Mouse (Mus musculus) cortical plate, adult 2 months (tissue): ENCODE measurements around the gene Ccdc163.

ENCODE experiments used
- CTCF ChIP-seq: fragments of 200-500 bp; IDR thresholded peaks from 2 replicates; pipeline ENCODE4 v1.5.1; 2011; ENCODE audit warnings: mild to moderate bottlenecking, control low read depth, low read length; ENCODE audit not compliant: insufficient read depth; ENCODE audit errors: extremely low read depth
- POLR2A ChIP-seq: fragments of 200-500 bp; IDR thresholded peaks from 2 replicates; pipeline ENCODE4 v1.6.1; 2011; ENCODE audit warnings: mild to moderate bottlenecking, low read length, control low read depth; ENCODE audit not compliant: insufficient read depth; ENCODE audit errors: extremely low read depth

DNA sequence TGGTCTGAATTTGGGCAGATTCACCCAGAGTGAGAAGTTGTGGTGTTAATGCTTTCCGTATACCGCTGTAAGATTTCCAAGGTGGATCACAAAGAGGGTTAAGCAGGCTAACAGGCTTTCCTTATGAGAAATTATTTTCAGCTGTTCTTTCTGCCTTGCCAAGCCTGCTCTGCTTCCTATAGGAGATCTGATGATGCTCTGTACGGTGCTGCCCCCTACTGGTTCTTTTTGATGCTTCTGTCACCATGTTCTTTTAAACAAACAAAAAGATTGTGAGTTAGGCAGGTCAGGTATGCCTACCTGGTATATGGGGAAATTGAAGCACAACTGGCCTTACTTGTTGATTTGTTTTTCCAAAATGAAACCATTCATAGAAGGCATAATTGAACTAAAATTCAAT lies 80.6 kb downstream of the Ccdc163 start:
- no peak for TF ChIP-seq POLR2A
- TF ChIP-seq CTCF = peak; percentile 84
